ENCODE assay signal across 25 mouse cellular contexts in genomic region chr1:34742234-34742633, GRCm38 (mm10).
DNase-seq lines count a peak whose midpoint lies in the region; ATAC-seq and TF ChIP-seq lines count a peak whose summit lies in the region.
"Had no signal": no experiment of that assay in that cellular context is flagged by ENCODE, and none has a peak within 500 bp of the region (broad histone marks: within the 10 kb centered on the region; RNA-seq: fewer than 3 reads in every experiment).

No protein-coding gene starts in this region.

- no peak overlapping the region for H3K27ac ChIP-seq in forebrain, postnatal 0 days (ENCODE audit: low read depth, low read length)
- no peak overlapping the region for H3K27ac ChIP-seq in forebrain, embryonic 16.5 days (ENCODE audit: low read length)
- H3K27ac ChIP-seq in embryonic facial prominence, embryonic 15.5 days (replicated peaks), result peak overlapping the region; percentile 22; the same call in 1 of the 2 replicates
- H3K27ac ChIP-seq in layer of hippocampus, adult 2 months, result no peak overlapping the region
- H3K27ac ChIP-seq: heart, adult 2 months; heart, embryonic 10.5 days; heart, embryonic 13.5 days; hindbrain, embryonic 12.5 days; hindbrain, embryonic 15.5 days had no signal

- H3K36me3 ChIP-seq in forebrain, postnatal 0 days (ENCODE audit: insufficient read depth), result no peaks in the 10 kb centered on the region
- H3K36me3 ChIP-seq in forebrain, embryonic 16.5 days (ENCODE audit: control insufficient read depth, insufficient read depth), result no peaks in the 10 kb centered on the region
- H3K36me3 ChIP-seq in embryonic facial prominence, embryonic 15.5 days, result no peaks in the 10 kb centered on the region
- H3K36me3 ChIP-seq: G1E; heart, embryonic 10.5 days; hindbrain, embryonic 12.5 days; hindbrain, embryonic 15.5 days had no signal

- peak; percentile 48; the same call in 1 of the 2 replicates for ATAC-seq in forebrain, postnatal 0 days
- ATAC-seq in forebrain, embryonic 16.5 days, result no peak
- no peak for ATAC-seq in embryonic facial prominence, embryonic 15.5 days (ENCODE audit: insufficient number of reproducible peaks, low FRiP score, low TSS enrichment, low read depth)
- ATAC-seq: forebrain, embryonic 14.5 days; intestine, postnatal 0 days; Patski had no signal

- no peak overlapping the region for H3K4me3 ChIP-seq in forebrain, postnatal 0 days (ENCODE audit: low read depth, low read length)
- no peak overlapping the region for H3K4me3 ChIP-seq in forebrain, embryonic 16.5 days (replicated peaks; ENCODE audit: low read length)
- no peak overlapping the region for H3K4me3 ChIP-seq in embryonic facial prominence, embryonic 15.5 days (replicated peaks)
- no peak overlapping the region for H3K4me3 ChIP-seq in layer of hippocampus, adult 2 months
- H3K4me3 ChIP-seq: heart, adult 2 months; heart, embryonic 10.5 days; heart, embryonic 13.5 days; hindbrain, embryonic 12.5 days; hindbrain, embryonic 15.5 days had no signal

- H3K9ac ChIP-seq in forebrain, postnatal 0 days, result no peak overlapping the region
- H3K9ac ChIP-seq in forebrain, embryonic 16.5 days (replicated peaks; ENCODE audit: low read depth, low read length), result no peak overlapping the region
- H3K9ac ChIP-seq in embryonic facial prominence, embryonic 15.5 days, result no peak overlapping the region
- H3K9ac ChIP-seq: heart, embryonic 13.5 days; hindbrain, embryonic 12.5 days; hindbrain, embryonic 15.5 days had no signal

- 51% methylated on average over 2 of the region's 2 CpGs for WGBS in forebrain, postnatal 0 days
- 35% methylated on average over 2 of the region's 2 CpGs for WGBS in forebrain, embryonic 16.5 days
- WGBS in embryonic facial prominence, embryonic 15.5 days, result 59% methylated on average over 2 of the region's 2 CpGs

- H3K27me3 ChIP-seq in forebrain, postnatal 0 days (ENCODE audit: insufficient read depth, low read length), result no peaks in the 10 kb centered on the region
- no peaks in the 10 kb centered on the region for H3K27me3 ChIP-seq in forebrain, embryonic 16.5 days (replicated peaks; ENCODE audit: control insufficient read depth, insufficient read depth, low read length)
- no peaks in the 10 kb centered on the region for H3K27me3 ChIP-seq in embryonic facial prominence, embryonic 15.5 days
- H3K27me3 ChIP-seq: hindbrain, embryonic 12.5 days; hindbrain, embryonic 15.5 days had no signal

- TF ChIP-seq CTCF in forebrain, postnatal 0 days (IDR thresholded peaks at IDR 0.05; ENCODE audit: low read depth), result no peak
- TF ChIP-seq CTCF in layer of hippocampus, adult 2 months (conservative IDR thresholded peaks at IDR 0.05), result no peak

- no peak for DNase-seq in forebrain, postnatal 0 days
- DNase-seq in testis, postnatal 10 days (ENCODE audit: low spot score), result peak; percentile 18
- no peak for DNase-seq in testis, postnatal 14 days (ENCODE audit: low spot score)
- DNase-seq in layer of hippocampus, adult 2 months (ENCODE audit: low spot score in 2 of 2), result no peak
- DNase-seq: adrenal gland, postnatal 10 days; adrenal gland, postnatal 36 days; B cell, adult 2 months; cerebellum, adult 11-12 months; cerebellum, adult 8-10 months; cerebellum, postnatal 10 days; cerebellum, postnatal 36 days; embryo, embryonic 11 days; gastrocnemius, postnatal 25 days; heart, adult 2 months; kidney, adult 2 months had no signal

- H3K4me1 ChIP-seq in forebrain, postnatal 0 days (ENCODE audit: insufficient read depth), result no peaks in the 10 kb centered on the region
- no peaks in the 10 kb centered on the region for H3K4me1 ChIP-seq in forebrain, embryonic 16.5 days (replicated peaks; ENCODE audit: control insufficient read depth, insufficient read depth, low read length)
- no peaks in the 10 kb centered on the region for H3K4me1 ChIP-seq in embryonic facial prominence, embryonic 15.5 days
- H3K4me1 ChIP-seq: heart, embryonic 10.5 days; heart, embryonic 13.5 days; hindbrain, embryonic 12.5 days; hindbrain, embryonic 15.5 days had no signal

- H3K9me3 ChIP-seq in forebrain, postnatal 0 days (ENCODE audit: low read length), result no peaks in the 10 kb centered on the region
- no peaks in the 10 kb centered on the region for H3K9me3 ChIP-seq in forebrain, embryonic 16.5 days (ENCODE audit: control insufficient read depth, low read length)
- H3K9me3 ChIP-seq in embryonic facial prominence, embryonic 15.5 days (replicated peaks), result no peaks in the 10 kb centered on the region
- H3K9me3 ChIP-seq: G1E; heart, embryonic 10.5 days; hindbrain, embryonic 12.5 days; hindbrain, embryonic 15.5 days had no signal

- no peak overlapping the region for H3K4me2 ChIP-seq in forebrain, postnatal 0 days (ENCODE audit: low read depth)
- no peak overlapping the region for H3K4me2 ChIP-seq in forebrain, embryonic 16.5 days (ENCODE audit: low read length)
- no peak overlapping the region for H3K4me2 ChIP-seq in embryonic facial prominence, embryonic 15.5 days (replicated peaks)
- H3K4me2 ChIP-seq: heart, embryonic 13.5 days; hindbrain, embryonic 12.5 days; hindbrain, embryonic 15.5 days had no signal
